Mouse (Mus musculus): Measurements from ENCODE around the gene Vmn2r24.
"Not testable (repeated sequence)": the region's sequence is repeated elsewhere in the genome, so short reads cannot be mapped to it uniquely, and the experiment has no call there.

Gene Vmn2r24

GRCm38 (mm10) chr6:123778579-123778978 is at the start of gene Vmn2r24:
Gene Vmn2r24 (plus strand): TSS chr6:123778879.
- DNase-seq (ENCODE audit: low spot score): no peak

DNA sequence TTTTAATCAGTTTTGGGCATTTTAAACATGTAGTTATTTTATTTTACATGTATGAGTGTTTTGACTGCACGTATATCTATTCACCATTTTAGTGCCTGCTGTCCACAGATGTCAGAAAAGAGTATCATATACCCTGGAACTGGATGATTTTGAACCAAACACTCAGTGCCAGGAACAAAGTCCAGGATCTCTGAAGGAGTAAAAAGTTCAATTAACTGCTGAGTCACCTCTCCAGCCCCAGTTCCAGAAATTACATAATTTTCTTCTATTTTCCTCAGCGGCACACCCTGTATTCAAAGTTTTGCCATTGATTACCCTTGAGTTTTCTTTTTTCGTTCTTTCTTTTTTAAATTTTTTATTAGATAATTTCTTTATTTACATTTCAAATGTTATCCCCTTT is 8.6 kb upstream of the Vmn2r24 start:
- no peak for DNase-seq (ENCODE audit: low spot score)

DNA sequence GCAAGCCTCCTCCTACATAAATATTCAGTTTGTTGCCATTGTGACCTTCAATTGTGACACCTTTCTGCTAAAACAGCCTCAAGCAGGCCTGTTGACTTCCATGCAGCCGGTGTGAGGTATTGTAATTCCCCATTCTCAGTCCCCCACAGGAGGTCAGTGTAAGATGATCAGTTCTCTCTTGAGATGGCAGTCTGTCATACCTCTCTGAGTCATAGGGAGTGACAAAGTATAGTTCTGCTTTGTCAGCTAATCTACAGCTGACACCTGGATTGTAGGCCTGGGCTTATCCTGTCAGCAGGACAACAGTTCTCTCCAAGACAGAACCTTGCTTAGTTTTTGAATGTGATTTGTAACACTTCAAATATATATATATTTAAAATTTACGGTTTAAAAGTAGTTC is 6.2 kb downstream of the Vmn2r24 start:
- no peak for DNase-seq (ENCODE audit: low spot score)

GRCm38 (mm10) chr6:123793746-123794145 is 15.1 kb downstream of the Vmn2r24 start:
- DNase-seq (ENCODE audit: low spot score): no peak

DNA sequence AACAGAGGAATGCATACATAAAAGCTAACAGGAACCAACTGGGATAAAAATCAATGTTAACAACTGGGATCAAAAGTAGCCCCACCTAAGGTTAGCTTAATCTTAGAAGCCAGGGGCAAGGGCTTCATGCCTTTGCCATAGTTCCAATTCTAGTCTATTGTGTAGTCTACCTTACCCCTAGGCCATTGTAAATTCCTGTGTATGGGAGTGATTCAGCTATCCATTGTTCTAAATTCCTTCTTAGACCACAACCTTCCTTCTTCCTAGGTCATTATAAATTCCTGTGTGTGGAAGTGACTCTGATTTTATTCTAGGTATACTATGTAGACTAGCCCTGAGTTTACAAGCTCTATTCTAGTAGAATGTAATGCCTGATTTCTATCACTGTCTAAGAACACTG is 31.6 kb downstream of the Vmn2r24 start:
- not testable (repeated sequence) for DNase-seq (ENCODE audit: low spot score)

DNA sequence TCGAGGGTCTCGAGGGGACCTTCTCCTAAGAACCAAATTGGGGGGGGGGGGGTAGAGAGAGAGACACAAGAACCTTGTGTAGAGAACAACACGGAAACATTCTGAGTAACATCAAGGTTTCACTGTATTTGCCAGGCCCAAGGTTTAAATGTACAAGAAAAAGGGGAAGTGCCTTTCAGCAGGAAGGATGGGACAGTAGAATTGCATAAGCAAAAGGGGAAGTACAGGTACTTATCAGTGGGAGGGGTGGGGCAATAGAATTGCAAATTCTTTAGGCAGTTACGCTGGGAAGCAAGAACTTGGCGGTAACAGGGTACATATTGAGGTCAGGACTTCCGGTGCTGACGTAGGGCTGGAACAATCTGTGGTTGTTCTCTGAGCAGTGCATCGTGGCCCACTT is 41.3 kb downstream of the Vmn2r24 start:
- no peak for DNase-seq (ENCODE audit: low spot score)

DNA sequence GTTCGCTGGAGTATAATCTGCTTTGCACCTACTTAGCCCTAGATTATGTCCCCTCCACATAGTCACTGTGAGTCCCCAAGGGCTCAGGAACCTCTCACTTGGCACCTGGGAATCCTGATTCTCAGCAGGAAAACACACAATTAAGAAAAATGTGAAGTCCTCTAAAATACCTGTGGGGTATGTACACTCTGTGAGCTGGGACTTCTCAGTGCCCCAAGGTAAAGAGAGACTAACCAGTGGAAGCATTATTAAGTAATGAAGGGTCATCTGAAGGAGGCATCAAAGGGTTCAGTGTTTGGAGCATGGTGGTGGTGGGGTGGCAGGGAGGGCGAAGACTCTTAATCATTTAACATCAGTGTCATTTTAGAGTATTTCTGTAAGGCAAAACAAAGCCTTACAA is 74.7 kb downstream of the Vmn2r24 start, which contains the start of gene Vmn2r25:
Gene Vmn2r25 (minus strand): TSS at position 101 of the 400 bp plus-strand sequence.
- DNase-seq (ENCODE audit: low spot score): not testable (repeated sequence)

All from MN1 (cell line).